Mouse (Mus musculus): ENCODE measurements around the gene Smim13.
"Not testable (repeated sequence)": the region's sequence is repeated elsewhere in the genome, so short reads cannot be mapped to it uniquely, and the experiment has no call there.

Smim13 gene

DNA sequence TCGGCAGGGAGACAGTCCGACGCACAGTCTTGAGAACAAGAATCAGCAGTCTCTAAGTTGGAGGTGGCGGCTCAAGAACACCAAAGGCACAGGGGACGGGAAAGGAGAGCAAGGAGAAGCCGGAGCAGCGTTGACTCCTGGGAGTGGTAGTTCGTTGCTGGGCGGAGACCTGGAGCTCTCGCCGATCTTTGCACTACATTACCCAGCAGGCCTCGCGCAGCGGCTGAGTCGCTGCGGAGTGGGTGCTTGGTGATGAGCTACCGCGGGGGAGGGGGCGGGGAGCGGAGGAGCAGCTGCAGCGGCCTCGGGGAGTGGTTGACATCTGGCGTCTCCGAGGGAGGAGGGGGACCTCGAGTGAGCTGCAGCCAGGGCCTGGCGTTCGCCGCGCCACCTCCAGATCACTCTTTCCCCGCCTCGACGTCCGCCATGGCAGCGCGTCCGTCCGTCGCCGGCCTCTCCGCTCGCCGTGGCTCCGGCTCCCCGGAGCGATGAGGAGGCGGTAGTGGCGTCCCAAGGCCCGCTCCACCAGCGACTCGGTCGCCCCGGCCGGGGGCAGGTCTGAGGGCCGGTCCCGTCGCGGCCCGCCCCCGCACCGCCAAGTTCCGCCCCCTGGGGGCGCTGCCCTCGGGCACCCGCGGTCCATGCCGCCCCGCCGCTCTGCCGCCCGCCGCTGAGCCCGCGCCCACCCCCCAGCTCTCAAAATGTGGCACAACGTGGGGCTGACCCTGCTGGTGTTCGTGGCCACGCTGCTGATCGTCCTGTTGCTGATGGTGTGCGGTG, at the start of gene Smim13:
TSS of gene Smim13 (plus strand) at position 307 of the 780 bp plus-strand sequence.
- DNase-seq (ENCODE audit: low spot score): peak; percentile 98

DNA sequence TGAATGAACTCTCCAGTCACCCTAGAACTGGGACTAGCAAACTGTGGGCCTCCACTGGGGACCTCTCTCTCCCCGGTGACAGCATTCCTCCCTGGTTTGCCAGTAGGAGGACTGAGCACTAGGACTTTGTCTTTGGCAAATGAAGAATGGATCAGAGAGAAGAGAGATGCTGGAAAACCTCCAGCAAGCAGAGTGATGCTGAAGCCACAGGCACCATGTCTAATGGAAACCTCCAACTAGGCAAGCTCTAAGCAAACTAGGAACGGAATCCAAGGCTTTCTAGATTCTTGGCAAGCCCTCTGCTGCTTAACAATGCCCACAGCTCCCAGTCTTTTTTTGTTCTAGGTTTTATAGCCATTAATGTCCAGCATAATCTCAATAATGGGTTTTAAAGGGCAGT, 48.8 kb upstream of the Smim13 start:
- no peak for DNase-seq (ENCODE audit: low spot score)

DNA sequence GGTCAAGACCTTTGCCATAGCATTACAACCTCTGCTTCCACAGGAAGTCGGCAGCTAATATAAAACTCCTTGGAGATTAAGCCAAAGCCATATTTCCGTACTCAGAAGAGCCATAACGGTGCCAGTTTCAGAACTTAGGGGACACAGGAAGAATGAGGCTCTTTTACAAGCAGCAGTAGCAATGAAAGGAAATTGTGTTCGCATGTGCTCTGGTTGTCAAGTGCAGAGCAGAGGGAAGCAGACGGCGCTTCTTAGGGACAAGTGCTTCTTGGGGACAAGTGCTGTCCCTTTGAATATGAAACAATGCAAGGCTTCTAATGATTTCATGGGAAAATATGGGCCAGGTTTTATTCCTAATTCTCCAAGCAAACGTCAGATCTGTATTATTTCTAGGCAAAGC, 46.4 kb upstream of the Smim13 start:
- DNase-seq (ENCODE audit: low spot score): no peak

DNA sequence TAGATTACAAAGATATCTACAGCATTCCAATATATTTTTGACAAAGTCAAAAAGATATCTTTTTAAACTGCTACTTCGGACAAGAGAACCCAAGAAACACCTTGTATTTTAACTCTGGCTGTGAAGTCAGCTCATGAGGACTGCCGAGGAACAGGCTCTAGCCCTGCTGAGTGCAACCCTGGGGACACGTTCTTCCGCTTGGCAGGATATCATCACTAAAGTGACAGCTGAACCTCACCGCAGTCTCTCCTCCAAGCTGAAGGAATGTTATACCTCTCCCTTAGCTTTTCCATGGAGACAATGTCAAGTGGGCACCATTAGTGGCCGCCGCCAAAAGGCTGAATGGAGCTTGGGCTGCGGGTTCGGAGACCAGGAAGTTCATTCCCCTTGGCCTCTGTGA, 46.0 kb upstream of the Smim13 start:
- DNase-seq (ENCODE audit: low spot score): no peak

DNA sequence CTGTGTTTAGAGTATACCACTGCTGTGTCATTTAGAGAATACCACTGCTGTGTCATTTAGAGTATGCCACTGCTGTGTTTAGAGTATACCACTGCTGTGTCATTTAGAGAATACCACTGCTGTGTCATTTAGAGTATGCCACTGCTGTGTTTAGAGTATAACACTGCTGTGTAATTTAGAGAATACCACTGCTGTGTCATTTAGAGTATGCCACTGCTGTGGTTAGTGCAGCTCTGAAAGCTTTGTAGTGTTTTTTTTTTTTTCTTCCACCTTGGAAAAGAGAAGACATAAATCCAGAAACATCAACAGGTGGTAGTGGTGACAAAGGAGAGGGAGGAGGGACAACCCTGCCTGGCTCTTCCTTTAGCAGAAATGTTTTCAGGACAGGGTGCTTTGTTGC, 44.1 kb upstream of the Smim13 start:
- not testable (repeated sequence) for DNase-seq (ENCODE audit: low spot score)

DNA sequence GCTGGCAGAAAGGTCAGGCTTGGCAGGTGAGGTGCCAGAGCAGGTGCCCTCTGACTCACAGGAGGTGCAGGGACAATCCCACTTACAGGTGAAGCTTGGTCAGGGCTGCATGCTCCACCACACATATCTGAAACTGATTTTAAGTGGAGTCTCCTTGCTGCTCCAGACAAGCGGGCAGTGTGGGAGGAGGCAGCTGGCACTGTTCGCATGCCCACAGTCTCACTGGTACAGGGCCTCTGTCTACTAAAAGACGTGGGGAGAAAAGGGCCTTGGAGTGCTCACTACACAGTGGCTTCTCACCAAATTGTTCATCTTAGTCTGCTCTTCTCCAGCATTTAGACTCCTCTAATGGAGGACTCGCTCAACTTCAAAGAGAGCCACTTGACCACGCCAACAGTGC, 43.4 kb upstream of the Smim13 start:
- DNase-seq (ENCODE audit: low spot score): no peak

DNA sequence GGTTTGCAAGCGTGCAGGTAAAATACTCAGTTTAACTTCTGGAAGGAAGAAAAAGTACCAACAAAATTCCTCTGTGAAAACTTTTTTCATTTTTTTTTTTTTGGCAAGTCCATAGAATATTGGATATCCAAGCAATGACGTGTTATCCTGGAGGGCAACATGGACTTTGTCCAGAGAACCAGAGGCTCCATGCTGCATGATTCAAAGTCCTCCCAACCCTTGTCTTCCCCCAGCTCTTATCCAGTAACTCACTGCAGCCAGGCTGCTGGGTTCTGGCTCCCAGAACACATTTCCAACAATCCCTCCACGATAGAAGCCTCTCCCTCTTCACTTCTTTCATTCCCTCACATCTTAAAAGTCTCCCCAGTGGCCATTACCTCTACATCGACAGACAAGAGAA, 38.4 kb upstream of the Smim13 start:
- no peak for DNase-seq (ENCODE audit: low spot score)

DNA sequence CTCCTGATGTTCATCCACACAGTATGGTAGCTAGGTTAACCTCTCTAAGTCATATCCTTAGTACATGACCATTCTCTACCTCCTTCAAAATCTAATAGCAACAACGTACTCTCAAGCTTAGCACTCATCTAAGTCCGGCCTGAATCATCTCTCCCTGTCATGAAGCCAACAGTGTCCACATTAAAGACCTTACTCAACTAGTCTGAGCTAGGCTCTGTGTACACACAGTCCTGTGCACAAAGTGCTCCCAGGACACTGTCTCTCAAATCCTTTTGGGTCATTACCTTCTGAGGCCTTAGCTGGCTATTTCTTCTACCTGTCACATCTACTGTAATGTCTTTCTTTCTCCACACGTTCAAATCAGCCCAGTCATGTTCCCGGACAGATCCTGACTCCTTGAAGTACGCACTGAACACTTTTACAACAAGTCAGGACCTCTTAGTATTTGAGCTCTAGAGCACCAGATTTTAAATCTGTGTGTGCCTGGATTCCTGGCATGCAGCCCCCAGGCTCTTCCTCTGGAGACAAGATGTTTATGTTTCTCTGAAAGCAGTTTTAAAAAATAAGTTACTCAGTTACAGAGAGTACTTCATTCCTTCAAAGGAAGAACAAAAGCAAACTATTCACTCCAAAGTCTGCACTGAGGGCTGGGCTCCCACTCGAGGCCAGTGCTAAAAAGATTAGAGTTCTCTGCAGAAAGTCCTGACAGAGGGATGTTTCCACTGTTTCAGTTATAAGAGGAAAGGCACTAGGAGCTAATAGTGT, 36.9 kb upstream of the Smim13 start:
- DNase-seq (ENCODE audit: low spot score): no peak

DNA sequence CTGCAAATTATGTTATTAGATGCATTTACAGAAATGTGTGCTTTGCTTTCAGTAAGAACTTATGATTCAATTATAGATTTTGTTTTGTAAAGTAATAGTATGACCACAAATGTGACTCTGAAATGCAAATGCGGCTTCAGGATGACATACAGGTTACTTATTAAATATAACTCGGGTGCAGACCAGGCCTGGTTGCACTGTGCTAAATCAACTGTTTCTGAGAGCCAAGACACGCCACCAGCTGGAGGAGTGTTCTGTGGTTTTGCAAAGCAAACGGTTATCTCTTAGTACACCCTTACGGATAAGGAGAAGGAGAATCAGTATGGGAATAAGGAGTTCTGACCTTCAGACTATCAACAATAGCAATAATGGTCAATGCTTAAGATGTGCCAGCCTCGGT, 34.0 kb upstream of the Smim13 start:
- no peak for DNase-seq (ENCODE audit: low spot score)

DNA sequence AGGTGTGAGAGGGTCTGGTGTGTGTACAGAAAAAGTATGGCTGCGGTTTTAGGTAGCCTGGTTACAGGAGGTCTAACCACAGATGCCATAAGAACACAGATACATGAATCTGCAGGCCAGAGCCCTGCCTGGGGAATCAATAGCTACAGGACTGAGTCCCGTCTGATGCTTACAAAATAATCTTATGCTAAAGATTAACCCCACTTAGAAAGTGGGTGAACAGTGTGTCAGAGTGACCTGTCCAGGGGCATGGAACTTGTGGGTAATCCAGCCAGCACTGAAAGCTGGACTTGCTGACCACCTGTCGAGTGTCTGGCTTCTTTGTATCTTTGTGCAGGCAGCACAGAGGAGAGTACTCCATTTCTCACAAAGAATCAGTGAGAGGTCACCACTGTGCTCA, 33.4 kb upstream of the Smim13 start:
- DNase-seq (ENCODE audit: low spot score): no peak

DNA sequence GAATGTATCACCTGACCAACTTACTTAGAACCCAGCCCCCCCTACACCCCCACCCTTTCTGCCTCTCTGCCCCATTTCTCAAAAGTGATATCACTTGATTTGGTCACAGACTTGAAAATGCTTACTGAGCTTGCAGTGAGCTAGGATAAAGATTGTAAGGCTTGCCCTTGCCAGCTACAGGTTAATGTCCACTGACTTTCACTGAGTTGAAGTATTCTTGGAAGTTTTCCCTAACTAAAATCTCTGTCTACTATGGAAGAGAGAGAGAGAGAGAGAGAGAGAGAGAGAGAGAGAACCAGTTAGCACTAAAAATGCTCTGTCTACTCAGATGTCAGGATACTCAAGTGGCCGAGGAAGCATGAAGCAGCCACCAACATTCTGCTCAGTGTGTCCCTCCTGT, 30.6 kb upstream of the Smim13 start:
- peak; percentile 24 for DNase-seq (ENCODE audit: low spot score)

DNA sequence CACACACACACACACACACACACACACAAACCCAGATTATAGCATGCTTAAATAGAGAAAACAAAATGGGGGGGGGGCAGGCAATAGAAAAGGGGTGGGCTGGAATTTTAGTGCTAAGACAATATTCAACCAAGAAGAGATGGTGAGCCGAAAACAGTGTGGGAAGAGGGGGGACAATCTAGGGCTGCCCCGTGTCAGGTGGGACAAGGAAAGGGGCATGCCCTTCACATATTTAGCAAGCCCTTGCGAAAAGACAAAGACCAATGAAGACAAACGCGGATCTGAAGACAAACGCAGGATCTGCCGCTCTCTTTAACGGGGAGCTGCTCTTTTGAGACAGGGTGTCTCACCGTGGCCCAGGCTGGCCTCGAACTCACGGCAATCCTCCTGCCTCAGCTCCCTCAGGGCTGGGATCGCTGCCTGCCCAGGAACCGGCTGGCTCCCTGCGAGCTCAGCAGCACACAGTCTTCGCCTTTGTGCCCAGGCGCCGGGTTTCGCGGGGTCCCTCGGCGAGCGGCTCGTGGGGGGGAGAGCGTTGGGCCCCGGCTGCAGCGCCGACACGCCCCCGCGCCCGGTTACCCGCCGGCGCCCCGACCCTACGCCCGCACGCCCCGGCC, 29.8 kb upstream of the Smim13 start:
- DNase-seq (ENCODE audit: low spot score): peak; percentile 74

DNA sequence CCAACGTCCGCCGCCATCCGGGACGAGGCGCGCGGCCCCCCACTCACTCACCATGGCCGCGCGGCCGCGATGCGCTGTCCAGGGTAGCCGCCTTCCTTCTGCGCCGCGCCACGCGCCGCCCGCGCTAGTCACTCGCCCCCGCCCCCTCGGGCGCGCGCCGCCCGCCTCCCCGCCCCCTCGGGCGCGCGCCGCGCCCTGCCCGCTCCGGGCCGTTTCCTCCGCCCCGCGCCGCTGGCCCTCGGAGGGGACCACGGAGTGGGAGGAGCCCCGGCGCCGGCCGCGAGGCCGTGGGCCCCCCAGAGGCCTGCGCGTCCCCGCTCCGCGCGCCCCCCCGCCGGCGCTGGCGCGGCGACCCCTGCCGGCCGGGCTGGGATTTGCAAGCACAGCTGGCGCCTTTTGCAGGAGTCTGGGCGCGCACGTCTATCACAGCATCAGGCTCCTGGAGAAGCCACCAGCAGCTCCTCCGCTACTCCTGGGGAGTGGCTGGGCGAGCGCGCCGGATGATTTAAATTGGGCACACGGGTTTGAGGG, 29.3 kb upstream of the Smim13 start, which contains the start of gene Elovl2:
TSS of gene Elovl2 (minus strand) at position 102 of the 531 bp plus-strand sequence.
- DNase-seq (ENCODE audit: low spot score): peak; percentile 87

DNA sequence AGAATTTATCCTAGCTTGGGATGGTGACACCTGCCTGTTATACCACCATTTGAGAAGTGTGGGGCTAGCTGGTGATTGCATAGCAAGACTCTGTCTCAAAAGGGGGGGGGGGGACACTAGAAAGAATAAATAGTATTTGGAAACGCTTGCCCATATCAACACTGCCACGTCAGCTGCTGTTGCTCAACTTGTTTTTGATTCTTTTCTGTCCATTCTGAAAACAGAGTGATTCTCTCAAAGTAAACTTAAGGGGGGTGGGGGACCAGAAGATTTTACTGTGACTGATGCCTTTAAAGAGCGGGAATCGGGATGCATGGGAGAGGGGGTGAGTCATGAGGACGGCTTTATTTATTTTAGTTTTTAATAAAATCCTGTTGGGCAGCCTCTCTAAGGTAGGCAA, 23.1 kb upstream of the Smim13 start:
- no peak for DNase-seq (ENCODE audit: low spot score)

DNA sequence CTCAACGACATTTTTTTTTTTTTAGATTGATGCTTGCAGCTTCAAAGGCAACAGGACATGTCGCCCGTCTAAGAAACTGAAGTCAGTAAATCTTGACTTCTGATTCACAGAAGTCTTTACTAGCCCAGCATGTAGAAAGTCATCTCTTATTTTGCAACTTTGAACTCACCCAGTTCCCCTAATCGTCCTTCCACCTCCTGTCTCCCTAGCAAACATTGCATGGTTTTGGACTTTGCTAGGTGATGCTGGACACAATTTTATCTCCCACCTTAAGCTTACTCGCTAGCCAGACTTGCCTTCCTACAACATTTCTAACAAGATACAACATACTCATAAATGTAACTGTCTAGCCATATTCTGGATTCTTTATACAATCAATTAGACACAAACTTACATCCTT, 21.6 kb upstream of the Smim13 start:
- DNase-seq (ENCODE audit: low spot score): no peak

DNA sequence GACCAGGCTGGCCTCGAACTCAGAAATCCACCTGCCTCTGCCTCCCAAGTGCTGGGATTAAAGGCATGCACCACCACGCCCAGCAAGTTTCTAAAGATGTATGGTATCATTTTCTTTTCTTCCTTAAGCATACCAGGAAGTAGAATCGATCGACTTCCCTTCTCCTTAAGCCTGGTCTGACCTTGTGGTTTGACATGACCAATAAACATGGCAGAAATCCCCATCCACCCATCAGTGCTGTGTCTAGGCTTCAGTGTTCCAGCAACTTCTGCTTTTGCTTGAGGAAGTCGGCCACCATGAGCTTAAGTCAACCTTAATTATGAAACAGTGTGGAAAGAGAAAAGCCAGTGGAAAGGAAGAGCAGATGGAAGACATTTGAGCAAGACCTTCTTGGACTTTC, 19.4 kb upstream of the Smim13 start:
- DNase-seq (ENCODE audit: low spot score): no peak

DNA sequence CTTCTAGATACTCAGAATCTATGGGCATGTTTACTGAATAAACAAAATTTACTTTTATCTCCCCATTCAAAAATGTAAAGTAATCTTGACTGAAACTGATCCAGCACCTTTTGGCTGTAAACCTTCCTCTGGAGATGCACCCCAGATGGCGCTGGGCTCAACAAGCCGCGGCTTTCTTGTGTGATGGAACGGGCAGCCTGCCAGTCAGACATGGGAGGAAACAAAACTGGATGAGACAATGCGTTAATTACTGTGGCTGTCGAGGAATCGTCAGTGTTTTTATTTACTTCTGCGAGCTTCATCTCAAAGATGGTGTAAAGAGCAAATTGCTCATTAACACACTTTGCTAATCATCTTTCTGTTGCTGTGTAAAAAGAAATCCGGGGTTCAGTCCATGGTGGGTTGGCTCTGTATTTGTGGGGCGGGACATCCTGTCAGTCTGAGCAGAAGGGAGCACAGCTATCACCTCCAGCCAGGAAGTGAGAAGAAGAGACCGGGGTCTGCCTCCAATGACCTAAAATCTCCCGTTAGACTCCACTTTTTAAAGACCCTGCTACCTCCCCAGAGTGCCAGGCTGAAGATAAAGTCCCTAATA, 18.2 kb upstream of the Smim13 start:
- no peak for DNase-seq (ENCODE audit: low spot score)

DNA sequence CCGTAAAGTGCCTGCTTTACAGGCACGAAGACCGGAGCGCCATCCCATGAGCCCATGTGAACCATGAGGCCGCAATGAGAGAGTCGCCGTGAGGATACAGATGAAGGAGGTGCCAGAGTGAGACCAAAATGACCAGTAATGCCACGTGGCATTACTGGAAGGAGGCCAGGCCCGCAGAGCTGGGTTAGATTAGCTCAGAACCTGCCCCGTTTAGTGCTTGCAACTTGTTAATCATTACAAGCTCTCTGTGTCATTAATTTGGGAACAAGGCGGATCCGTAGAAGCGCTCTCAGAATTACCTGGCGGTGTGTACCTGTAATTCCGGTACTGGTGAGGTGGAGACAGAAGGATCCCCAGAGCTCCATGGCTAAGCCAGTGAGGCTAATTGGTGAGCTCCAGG, 17.4 kb upstream of the Smim13 start:
- DNase-seq (ENCODE audit: low spot score): no peak

DNA sequence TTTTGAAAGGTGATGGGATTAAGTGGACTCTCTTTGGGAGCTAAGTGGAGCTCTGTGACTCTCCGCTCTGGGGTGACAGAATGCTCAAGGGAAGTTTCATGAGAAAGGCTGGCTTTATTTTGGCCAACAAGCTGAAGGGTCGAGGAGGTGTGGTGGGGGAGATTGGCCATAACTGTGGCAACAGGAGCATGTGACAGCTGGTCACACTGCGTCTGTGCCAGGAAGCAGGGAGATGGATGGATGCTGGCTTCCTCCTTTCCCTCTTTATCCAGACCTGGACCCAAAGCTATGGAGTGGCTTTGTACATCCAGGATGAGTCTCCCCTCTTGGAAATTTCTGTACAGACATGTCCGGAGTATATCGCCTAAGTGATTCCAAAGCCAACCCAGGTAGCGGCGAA, 16.4 kb upstream of the Smim13 start:
- DNase-seq (ENCODE audit: low spot score): no peak

DNA sequence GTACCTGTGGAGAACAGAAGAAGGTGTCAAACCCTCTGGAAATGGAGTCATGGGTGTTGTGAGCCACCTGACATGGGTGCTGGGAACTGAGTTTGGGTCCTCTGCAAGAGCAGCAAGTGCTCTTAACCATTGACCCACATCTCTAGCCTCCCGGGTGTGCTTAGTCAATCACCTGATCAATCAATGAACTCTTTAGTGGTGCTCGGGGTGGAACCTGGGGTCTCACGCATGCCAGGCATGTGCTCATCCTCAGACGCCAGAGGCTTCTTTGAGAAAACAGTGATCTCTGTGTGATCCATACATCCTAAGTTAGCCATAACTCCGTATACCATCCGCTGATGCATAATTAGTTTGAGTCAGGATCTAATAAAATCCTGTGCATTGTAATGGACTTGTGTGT, 14.5 kb upstream of the Smim13 start:
- no peak for DNase-seq (ENCODE audit: low spot score)

DNA sequence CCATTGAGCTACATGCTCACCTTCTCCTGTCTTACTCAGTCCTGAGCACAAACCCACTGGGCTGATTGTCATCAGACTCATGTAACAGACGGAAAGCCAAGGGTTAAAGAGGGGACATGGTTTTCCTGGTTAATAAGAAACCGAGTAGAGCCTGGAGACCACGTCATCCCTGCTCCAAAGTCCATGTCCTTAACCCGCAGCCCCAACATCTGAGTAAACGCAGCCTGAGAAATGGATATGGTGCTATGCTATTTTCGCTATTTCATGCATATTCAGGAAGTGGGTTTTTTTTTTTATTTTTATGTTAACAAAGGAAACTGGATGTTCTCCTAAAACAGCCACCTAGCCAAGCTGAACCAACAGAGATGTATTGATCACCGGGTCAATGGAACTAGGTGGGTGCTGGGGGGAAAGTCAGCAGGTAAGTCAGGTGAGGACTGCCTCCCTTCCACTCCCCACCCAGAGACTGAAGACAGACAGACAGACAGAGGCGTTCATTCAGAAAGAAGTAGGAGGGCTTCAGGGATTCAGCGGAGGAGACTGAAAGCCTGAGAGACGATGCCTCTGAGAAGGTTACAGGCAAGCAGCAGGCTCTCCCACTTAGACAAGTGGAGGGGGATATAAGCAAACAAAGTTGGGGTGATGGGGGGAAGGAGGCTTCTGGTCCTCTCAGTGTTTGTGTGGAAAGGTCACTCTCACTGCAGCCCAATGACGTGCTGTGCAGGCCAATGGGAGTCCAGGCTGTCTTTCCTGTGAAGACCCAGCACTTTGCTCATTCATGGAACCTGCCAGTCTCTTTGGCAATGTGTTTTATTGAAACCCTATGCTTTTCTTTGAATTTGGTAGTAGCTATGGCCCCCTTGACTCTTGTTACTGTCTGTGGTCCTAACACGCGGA, 13.6 kb upstream of the Smim13 start:
- DNase-seq (ENCODE audit: low spot score): no peak

Data from embryo, embryonic 10 days (tissue).